16 mouse cellular contexts compared by ENCODE assay signal in genomic region chr3:31263535-31263934, GRCm38 (mm10). TPM values are rescaled to one million over a fixed set of nuclear protein-coding genes. Genes with fewer than 3 reads are reported as not detected.
DNase-seq lines count a peak whose midpoint lies in the region; ATAC-seq lines count a peak whose summit lies in the region.
"Had no signal": no experiment of that assay in that cellular context is flagged by ENCODE, and none has a peak within 500 bp of the region (broad histone marks: within the 10 kb centered on the region; RNA-seq: fewer than 3 reads in every experiment).

No protein-coding gene starts in this region.

- ATAC-seq in frontal cortex, adult (ENCODE audit: low TSS enrichment), result peak; percentile 61
- ATAC-seq in megakaryocyte progenitor cell, adult 5-6 weeks (replicated peaks; ENCODE audit: poor library complexity), result peak; percentile 44; the same call in 1 of the 2 replicates

- no peak for DNase-seq in frontal cortex, postnatal 25 days (ENCODE audit: low spot score in 2 of 2)
- DNase-seq in left cerebral cortex, postnatal 25 days (ENCODE audit: low spot score in 2 of 2), result peak; percentile 42 to 86
- no peak for DNase-seq in left cerebral cortex, adult 11 months (ENCODE audit: low spot score)
- peak; percentile 77 for DNase-seq in cerebellum, adult 11-12 months
- DNase-seq in ovary, postnatal 10 days (ENCODE audit: low spot score), result no peak
- DNase-seq in embryo, embryonic 9.5 days (ENCODE audit: extremely low spot score), result no peak
- DNase-seq: adrenal gland, adult 2 months; gastrocnemius, adult 2 months; heart, adult 2 months; heart, postnatal 36 days; lung, embryonic 14.5 days; thymus, postnatal 4 days had no signal

- intact Hi-C loops in left cerebral cortex, postnatal 25 days (cut with DNase I), result no loop called here

RNA-seq across cellular contexts. Expression of gene Slc7a14, which starts 46.6 kb away (rescaled TPM):
- 10 to 100 TPM; 52.1 to 52.6 TPM for total RNA-seq in left cerebral cortex, postnatal 25 days (2021)
- total RNA-seq in megakaryocyte progenitor cell, adult 5-6 weeks (2015), result 0.07 and 0.17 TPM in 2 replicates
- total RNA-seq in megakaryocyte progenitor cell, adult 5-6 weeks (2017), result not detected in 2 replicates
- total RNA-seq: liver, adult 2 months; neutrophil, adult 5-6 weeks had no signal

Comparison
In these comparisons a context has a peak if more than half of its experiments do, and no peak if none do; other contexts are left out.
1. DNase-seq: peak in left cerebral cortex, postnatal 25 days (2 of 2) and cerebellum, adult 11-12 months (single experiment); none in frontal cortex, postnatal 25 days (0 of 2), left cerebral cortex, adult 11 months (single experiment), ovary, postnatal 10 days (single experiment) and embryo, embryonic 9.5 days (single experiment).
2. RNA of gene Slc7a14, which starts 46.6 kb away (total RNA-seq): 52.1 to 52.6 TPM in left cerebral cortex, postnatal 25 days; 0.07 to 0.17 TPM in megakaryocyte progenitor cell, adult 5-6 weeks; every median in the first group is over 10 times any median in the second.